Mouse (Mus musculus): ENCODE measurements around the gene H2-M5.
A peak's percentile ranks its signal among the peaks of the same experiment; 100 is the strongest.
"Not testable (repeated sequence)": the region's sequence is repeated elsewhere in the genome, so short reads cannot be mapped to it uniquely, and the experiment has no call there.

H2-M5 gene

GRCm38 (mm10) chr17:36989437-36989836, at the start of gene H2-M5:
Gene H2-M5 (minus strand): TSS chr17:36989537.
- no peak for DNase-seq

GRCm38 (mm10) chr17:37029162-37029561, 39.8 kb upstream of the H2-M5 start:
- no peak for DNase-seq

DNA sequence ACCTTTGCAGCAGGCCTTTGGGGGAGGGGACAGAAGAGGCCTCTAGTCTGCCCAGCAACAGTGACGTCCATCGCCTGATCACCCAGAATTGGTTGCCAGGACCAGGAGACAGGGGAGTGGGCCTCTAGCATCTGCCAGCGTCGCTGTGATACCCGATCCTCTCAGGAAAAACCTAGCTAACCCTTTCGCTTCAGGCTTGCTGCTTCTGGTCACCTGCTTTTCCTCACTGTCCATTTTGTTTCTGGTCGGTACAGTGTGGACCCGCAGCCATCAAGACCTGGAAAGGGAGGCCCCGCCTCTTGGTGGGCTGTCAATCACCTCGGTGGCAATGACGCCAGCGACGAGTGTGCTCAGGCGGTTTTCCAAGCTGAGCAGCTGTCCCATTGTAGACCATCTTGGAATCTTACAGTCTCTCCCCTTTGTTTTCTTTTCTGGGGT, 39.4 kb upstream of the H2-M5 start:
- peak; percentile 99 for DNase-seq

DNA sequence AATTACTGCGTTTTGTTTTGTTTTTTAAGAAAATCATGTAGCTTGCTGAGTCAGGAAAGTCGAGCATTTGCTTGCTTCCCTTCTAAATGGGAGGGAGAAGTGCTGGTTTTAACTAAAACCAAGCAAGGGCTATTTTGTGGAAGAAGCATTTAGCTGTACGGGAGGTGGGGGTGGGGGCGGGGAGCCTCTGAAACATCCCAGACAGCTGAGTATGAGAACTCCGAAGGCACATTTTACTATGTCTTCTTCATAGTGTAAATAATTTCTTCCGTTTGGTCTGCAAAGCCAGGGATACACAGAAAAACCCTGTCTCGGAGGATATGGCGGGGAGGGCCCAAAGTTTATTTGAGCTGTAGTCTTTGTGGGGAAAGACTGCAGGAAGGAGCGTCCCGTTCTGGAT, 38.9 kb upstream of the H2-M5 start:
- DNase-seq, result no peak

DNA sequence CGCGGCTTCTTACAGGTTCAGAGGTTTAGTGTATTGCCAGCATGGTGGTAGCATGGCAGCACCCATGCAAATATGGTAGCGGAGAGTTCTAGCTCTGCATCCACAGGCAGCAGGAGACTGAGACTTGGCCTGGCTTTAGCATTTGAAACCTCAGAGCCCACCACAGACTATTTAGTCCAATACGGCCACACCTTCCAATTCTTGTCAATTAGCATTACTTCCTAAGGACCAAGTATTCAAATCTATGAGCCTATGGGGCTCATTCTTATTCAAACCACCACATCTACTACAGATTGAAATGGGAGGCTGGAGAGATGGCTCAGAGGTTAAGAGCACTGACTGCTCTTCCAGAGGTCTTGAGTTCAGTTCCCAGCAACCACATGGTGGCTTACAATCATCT, 38.1 kb upstream of the H2-M5 start:
- DNase-seq, result no peak

- no peak for DNase-seq
Measured at GRCm38 (mm10) chr17:37026425-37026824, 37.1 kb upstream of the H2-M5 start.

- DNase-seq, result no peak
Measured at GRCm38 (mm10) chr17:37022628-37023576, 33.6 kb upstream of the H2-M5 start, which contains the start of gene Mog. Gene Mog (minus strand): TSS chr17:37023398.

DNA sequence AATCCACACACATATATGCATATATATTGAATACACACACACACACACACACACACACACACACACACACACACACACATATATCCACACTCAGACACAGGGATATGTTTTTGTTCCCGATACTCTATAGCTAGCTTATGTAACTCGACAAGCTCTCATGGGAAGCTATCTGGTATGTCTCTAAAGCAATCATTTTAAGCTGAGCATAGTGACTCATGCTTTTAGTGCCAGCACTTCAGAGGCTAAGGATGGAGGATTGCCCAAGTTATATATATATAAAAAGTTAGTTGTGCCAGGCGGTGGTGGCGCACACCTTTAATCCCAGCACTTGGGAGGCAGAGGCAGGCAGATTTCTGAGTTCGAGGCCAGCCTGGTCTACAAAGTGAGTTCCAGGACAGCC, 29.9 kb upstream of the H2-M5 start:
- not testable (repeated sequence) for DNase-seq

GRCm38 (mm10) chr17:37018328-37018727, 29.0 kb upstream of the H2-M5 start:
- no peak for DNase-seq

GRCm38 (mm10) chr17:37016333-37016732, 27.0 kb upstream of the H2-M5 start:
- no peak for DNase-seq

DNA sequence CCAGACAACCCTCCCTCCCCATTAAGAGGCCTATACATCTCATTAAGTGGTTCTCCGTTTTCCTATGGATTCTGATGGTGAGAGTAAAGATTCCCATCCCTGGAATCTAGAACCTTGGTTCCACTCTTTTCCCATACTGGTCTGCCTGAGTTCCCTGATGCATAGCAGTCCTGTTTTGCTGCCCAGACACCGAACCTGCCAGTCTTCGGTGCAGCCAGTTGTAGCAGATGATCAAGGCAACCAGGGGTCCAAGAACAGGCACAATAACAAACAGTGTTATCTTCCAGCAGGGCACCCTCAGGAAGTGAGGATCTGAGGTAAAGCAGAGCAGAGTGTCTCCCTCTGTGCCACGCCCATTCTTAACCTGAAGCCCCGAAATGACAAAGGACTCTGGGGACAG, 22.8 kb upstream of the H2-M5 start:
- DNase-seq, result no peak

DNA sequence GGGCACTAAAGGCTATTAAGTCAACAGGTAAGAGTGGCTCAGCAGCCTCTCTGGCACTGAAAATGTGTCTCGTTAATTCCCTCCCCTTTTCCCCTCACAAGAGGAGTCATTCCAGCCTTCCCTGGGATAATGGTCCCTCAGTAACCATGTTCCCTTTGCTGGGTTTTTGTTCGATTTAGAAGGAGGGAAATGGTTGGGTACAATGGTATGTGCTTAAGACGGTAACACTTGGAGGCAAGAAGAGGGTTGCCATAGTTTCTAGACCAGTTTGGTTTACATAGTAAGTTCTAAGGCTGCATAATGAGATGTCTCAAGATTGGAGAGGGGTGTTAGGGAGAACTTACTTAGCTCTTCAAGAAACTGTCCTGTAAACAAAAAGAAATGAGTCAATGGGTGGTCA, 22.4 kb upstream of the H2-M5 start:
- DNase-seq, result no peak

DNA sequence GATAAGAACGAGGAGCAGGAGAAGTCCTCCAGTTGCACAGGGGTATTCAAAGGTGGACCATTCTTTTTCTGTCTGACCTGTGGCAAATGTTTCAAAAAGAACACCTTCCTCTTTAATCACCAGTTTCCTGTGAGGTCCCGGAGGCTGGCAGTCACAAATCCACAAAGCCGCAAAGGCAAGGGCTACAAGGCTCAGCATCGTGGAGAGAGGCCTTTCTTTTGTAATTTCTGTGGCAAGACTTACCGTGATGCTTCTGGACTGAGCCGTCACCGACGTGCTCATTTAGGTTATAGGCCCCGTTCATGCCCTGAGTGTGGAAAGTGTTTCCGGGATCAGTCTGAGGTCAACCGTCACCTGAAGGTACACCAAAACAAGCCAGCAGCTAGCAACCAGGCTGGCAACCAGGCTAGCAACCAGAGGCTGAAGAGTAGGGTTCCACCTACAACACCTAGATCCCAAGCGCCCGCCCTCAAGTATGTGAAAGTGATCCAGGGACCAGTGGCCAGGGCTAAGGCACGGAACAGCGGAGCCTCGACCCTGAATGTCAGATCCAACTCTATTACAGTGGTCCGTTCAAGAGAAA, 20.2 kb upstream of the H2-M5 start:
- DNase-seq, result no peak

GRCm38 (mm10) chr17:37008161-37008560, 18.8 kb upstream of the H2-M5 start:
- DNase-seq, result no peak

DNA sequence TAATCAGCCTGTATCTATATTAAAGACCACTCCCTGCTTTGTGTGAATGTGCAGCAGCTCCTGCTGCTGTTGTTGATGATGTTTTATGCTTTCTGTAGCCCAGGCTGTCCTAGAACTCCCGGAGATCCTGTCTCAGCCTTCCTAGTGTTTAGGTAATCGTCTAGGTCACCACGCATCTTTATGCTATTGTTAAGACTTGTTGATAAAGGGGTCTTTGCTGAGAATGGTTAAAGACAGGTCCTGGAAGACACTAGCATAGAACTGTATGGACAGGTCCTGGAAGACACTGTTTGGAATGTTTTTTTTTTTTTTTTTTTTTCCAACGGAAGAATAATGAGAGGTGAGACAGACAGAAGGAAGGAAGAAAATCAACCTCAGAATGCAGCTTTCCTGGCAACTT, 14.0 kb upstream of the H2-M5 start:
- no peak for DNase-seq

- DNase-seq, result peak; percentile 96
Measured at GRCm38 (mm10) chr17:37002364-37003330, 13.3 kb upstream of the H2-M5 start.

- no peak for DNase-seq
Measured at GRCm38 (mm10) chr17:37000863-37001262, 11.5 kb upstream of the H2-M5 start, which contains the start of gene Zfp57. Gene Zfp57 (plus strand): TSS chr17:37001163.

DNA sequence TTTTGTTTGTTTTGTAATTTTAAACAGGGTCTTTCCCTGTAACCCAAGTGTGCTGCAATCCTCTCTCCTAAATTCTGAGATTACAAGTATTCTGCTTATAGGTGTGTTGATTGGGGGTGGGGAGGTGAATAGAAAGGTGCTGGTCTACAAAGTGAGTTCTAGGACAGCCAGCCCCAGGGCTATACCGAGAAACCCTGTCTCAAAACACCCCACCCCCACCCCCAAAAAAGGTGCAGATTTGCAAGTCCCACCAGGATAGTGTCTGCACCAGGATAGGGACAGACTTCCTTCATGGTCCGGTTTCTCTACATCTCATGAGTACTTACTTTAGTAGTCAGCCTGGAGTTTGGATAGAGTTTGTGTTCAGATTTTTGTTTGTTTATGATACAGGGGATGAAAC, 9.1 kb upstream of the H2-M5 start:
- no peak for DNase-seq

- peak; percentile 91 for DNase-seq
Measured at GRCm38 (mm10) chr17:36997033-36997735, 7.8 kb upstream of the H2-M5 start.

DNA sequence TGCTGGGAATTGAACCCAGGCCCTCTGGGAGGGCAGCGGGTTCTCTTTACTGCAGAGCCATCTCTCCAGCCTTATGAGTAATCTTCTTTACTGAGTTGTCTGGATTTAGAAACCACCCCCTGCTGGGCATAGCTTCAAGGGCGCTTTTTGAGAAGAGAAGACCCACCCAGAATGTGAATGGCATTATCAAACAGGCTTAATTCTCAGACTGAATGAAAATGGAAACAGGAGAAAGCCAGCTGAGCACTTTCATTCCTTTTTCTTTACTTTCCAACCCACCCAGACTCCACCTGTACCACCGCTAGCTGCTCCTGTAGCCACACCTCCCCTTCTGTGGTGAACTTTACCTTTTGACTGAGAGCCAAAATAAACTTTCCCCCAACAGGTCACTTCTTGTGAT, 6.1 kb upstream of the H2-M5 start:
- DNase-seq, result no peak

DNA sequence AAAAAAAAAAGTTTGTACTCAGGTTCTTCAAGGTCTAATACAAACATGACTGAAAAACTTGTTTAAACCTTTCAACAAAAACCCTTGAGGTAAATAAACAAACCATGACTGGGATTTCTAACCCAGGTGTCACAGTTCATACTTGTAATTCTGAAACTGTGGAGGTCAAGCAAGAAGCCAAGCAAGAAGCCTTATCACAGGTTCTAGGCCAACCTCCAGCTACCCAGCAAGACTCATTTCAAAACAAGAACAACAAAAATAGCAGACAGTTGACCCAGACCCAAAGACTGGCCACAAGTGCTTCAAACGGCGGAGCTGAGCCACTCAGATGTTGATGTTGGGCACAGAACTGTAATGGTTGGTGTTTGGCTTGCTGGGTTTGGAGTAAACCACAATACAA, 5.2 kb upstream of the H2-M5 start:
- DNase-seq, result no peak

- DNase-seq, result no peak
Measured at GRCm38 (mm10) chr17:36993770-36994325, 4.5 kb upstream of the H2-M5 start.

Data from heart, adult 11 months (tissue).